Mouse (Mus musculus) gastrocnemius, postnatal 25 days (tissue): ENCODE data around the gene Zcchc4. TPM values are rescaled to one million over a fixed set of nuclear protein-coding genes. Genes with fewer than 3 reads are reported as not detected.

ENCODE experiments used
- DNase-seq: peaks from one replicate; pipeline ENCODE4 v3.0.0; 2022
- total RNA-seq, 2 experiments: library from RNA; stranded (reverse); gene quantifications; 1 replicate in 1 of 2; 2 replicates in 1 of 2; pipeline ENCODE4 v1.2.3; 2021

Zcchc4 gene
- total RNA-seq, 2 experiments from 2014 or later: 3.6 to 5.5 TPM

DNA sequence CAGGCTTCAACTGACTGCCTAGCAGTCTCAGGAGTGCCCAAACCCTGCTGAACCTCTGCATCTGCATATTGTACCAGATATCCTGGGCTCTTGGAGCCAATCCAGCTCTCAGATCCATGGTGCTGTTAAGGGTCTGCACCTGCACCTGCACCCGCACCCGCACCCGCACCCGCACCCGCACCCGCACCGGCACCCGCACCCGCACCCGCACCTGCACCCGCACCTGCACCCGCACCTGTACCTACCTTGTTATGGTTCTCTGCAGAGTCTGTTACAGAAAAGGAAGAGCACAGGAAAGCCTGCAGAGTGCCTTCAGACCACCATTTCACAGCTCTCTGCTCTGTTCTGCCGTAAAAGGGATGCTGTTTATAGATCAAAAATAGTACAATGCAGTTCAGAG is 96.8 kb downstream of the Zcchc4 start:
- no peak for DNase-seq

Other genes with a start within 250 kb of the Zcchc4 start
- gene Lgi2, start 208.9 kb upstream of the Zcchc4 start, total RNA-seq: 1 to 10 TPM; 1.4 TPM
- 1 to 10 TPM; 4.7 to 5.0 TPM for gene Sepsecs, start 105.7 kb upstream of the Zcchc4 start, total RNA-seq
- 1 to 10 TPM; 1.9 to 2.2 TPM for gene Pi4k2b, start 33.8 kb upstream of the Zcchc4 start, total RNA-seq
- gene Anapc4, start 58.6 kb downstream of the Zcchc4 start, total RNA-seq: 10 to 100 TPM; 28.6 to 30.3 TPM